Mouse (Mus musculus) liver, postnatal 0 days (tissue): ENCODE measurements at regions not wholly inside any gene's neighbourhood (a gene's known extent, or its start where the extent isn't known, plus 50 kb on each side); places are given as distances from the start of the nearest gene placed in this dataset.

Experiments used
- CTCF ChIP-seq: sonication (generic); IDR thresholded peaks from 2 replicates; pipeline ENCODE4 v1.5.1; 2016; ENCODE audit warnings: antibody characterized with exemption, low read depth
- EP300 ChIP-seq: IDR thresholded peaks from 2 replicates; pipeline ENCODE4 v1.6.1; 2016; ENCODE audit warnings: antibody characterized with exemption, low read depth, mild to moderate bottlenecking

- TF ChIP-seq CTCF (no peak), EP300 (no peak)
These were observed 252.9 kb upstream of the Tle3 start for GRCm38 (mm10) chr9:61119252-61119651.
